Mouse (Mus musculus) hindbrain, embryonic 12.5 days (tissue): ENCODE results near the gene C2cd4c. TPM values are rescaled to one million over a fixed set of nuclear protein-coding genes. Genes with fewer than 3 reads are reported as not detected.

ENCODE experiments used
- ATAC-seq: fragments of 200-750 bp; cut with Nextera tagmentation; 2 replicates; pipeline ENCODE4 v1.8.0; 2017; ENCODE audit warnings: moderate TSS enrichment; ENCODE audit not compliant: low FRiP score
- H3K27ac ChIP-seq: fragments of 300-500 bp; sonication (generic); 2 replicates; pipeline ENCODE4 v1.5.1; 2016; ENCODE audit warnings: mild to moderate bottlenecking
- H3K27me3 ChIP-seq: fragments of 300-500 bp; sonication (generic); 2 replicates; pipeline ENCODE4 v1.6.1; 2016; ENCODE audit warnings: mild to moderate bottlenecking
- H3K36me3 ChIP-seq: fragments of 300-500 bp; sonication (generic); 2 replicates; pipeline ENCODE4 v1.6.1; 2016; ENCODE audit warnings: mild to moderate bottlenecking
- H3K4me1 ChIP-seq: fragments of 300-500 bp; sonication (generic); 2 replicates; pipeline ENCODE4 v1.6.1; 2016
- H3K4me2 ChIP-seq: fragments of 300-500 bp; sonication (generic); replicated peaks from 2 replicates; pipeline ENCODE4 v1.6.1; 2016; ENCODE audit warnings: mild to moderate bottlenecking
- H3K4me3 ChIP-seq: fragments of 300-500 bp; sonication (generic); 2 replicates; pipeline ENCODE4 v1.5.1; 2016; ENCODE audit warnings: mild to moderate bottlenecking
- H3K9ac ChIP-seq: fragments of 300-500 bp; sonication (generic); 2 replicates; pipeline ENCODE4 v1.6.1; 2016; ENCODE audit warnings: mild to moderate bottlenecking, moderate library complexity
- H3K9me3 ChIP-seq: fragments of 300-500 bp; sonication (generic); replicated peaks from 2 replicates; pipeline ENCODE4 v1.6.1; 2016; ENCODE audit warnings: mild to moderate bottlenecking
- WGBS: fragments of 180-500 bp; shearing (Covaris S2); methylation state at CpG from one replicate; pipeline ENCODE4 v1.1.7; 2016; 5-methylcytosine and 5-hydroxymethylcytosine counted together
- polyA plus RNA-seq: library from polyadenylated mRNA; unstranded; fragments of >200 nt; fragmentation: Nextera tagmentation; extraction: Ambion mirVana; gene quantifications from 2 replicates; pipeline ENCODE4 v1.2.1, GENCODE M21; 2016

C2cd4c gene
- polyA plus RNA-seq, 1 experiment from 2014 or later = 0.08 TPM

DNA sequence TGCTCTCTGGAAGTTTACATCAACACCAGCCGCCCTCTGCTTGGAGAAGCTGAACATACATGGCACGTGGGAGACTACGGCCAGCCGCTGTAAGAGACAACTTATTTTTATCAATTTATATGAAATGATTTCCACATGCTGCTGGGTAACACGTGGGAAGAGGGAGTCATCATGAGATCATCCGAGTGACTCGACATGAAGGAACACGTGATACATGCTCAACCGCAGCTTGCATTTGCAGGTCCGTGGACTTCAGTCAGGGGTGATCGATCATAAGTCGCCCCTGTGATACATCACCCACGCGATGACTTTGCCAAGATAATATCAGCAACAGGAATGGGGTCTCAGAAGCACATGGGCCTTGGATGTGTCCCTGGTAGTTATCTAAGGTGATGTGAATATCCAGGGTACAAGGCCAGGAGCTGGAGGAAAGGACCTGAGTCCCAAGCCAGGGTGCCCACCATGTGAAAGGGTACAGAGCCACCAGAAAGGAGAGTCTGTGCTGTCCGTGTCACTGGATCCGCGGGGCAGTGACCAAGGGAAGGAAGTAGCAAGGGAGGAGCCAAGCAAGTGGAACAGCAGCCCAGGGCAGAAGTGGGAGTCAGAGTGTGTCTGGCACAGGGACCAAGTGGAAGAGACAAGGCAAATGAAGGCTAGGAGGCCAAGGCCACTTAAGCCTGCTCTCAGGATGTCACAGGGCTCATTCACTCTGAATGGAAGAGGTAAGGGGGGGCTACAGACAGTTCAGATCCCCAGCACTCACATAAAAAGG, 19.4 kb upstream of the C2cd4c start:
- peak overlapping the region; percentile 14; the same call in 1 of the 2 replicates for H3K9ac ChIP-seq
- no peak overlapping the region for H3K27ac ChIP-seq
- no peak overlapping the region for H3K4me3 ChIP-seq
- H3K4me1 ChIP-seq = peaks cover 10% of the 10 kb centered on the region
- ATAC-seq = no peak
- H3K36me3 ChIP-seq = no peaks in the 10 kb centered on the region
- peaks cover 5% of the 10 kb centered on the region; the same call in 1 of the 2 replicates for H3K9me3 ChIP-seq
- H3K4me2 ChIP-seq = no peak overlapping the region
- 87% methylated on average over 17 of the region's 17 CpGs for WGBS
- H3K27me3 ChIP-seq = peaks cover 5% of the 10 kb centered on the region

DNA sequence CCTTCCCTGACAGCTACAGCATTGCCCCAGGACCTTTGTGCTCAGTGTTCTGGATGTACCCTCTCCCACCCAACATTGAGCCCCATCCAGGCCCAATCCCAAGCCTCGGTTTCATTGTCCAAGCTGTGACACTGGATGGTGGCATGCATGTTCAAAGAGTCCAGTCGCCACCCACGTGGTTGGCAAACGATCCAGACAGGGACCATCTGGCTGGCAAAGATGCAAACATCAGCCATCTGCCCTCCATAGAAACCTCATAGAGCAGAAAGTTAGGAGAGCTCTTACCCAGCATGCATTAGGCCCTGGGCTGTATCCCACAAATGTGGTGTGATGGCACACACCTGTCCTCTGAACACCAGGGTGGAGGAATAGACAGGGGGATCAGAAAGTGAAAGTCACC, 17.6 kb upstream of the C2cd4c start:
- peaks cover 6% of the 10 kb centered on the region; the same call in 1 of the 2 replicates for H3K36me3 ChIP-seq
- peaks cover 5% of the 10 kb centered on the region; the same call in 1 of the 2 replicates for H3K9me3 ChIP-seq
- H3K4me2 ChIP-seq = no peak overlapping the region
- 80% methylated on average over 4 of the region's 4 CpGs for WGBS
- no peak overlapping the region for H3K9ac ChIP-seq
- ATAC-seq = no peak
- H3K27ac ChIP-seq = no peak overlapping the region
- H3K4me1 ChIP-seq = 0 out of 2 replicates have a peak, but pooled peaks cover 1% of the 10 kb centered on the region
- no peaks in the 10 kb centered on the region for H3K27me3 ChIP-seq
- H3K4me3 ChIP-seq = no peak overlapping the region

DNA sequence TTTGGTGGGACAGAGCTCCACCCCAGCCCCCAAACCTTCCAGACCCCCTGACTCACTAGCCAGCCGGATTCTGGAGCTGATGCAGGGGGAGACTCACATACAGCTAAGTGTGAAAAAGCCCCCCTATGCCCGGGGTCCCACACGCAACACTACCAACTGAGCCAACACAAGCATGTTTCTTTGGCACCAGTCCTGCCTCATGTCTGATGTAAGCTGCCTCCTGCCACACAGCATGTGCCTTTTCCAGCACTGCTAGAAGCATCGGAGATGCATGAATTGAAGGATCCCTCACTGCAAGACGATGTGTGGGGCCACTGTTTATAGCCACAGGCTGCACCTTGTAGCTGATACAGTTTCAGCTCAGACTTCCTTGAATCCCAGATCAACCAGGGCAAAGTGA, 14.6 kb upstream of the C2cd4c start:
- Histone ChIP-seq H3K9ac (no peak overlapping the region), H3K9me3 (peaks cover 5% of the 10 kb centered on the region; the same call in 1 of the 2 replicates), H3K27me3 (no peaks in the 10 kb centered on the region), H3K36me3 (peaks cover 9% of the 10 kb centered on the region), H3K4me2 (no peak overlapping the region), H3K27ac (no peak overlapping the region), H3K4me3 (no peak overlapping the region), H3K4me1 (no peaks in the 10 kb centered on the region)
- no peak for ATAC-seq
- WGBS = 80% methylated on average over 5 of the region's 5 CpGs

DNA sequence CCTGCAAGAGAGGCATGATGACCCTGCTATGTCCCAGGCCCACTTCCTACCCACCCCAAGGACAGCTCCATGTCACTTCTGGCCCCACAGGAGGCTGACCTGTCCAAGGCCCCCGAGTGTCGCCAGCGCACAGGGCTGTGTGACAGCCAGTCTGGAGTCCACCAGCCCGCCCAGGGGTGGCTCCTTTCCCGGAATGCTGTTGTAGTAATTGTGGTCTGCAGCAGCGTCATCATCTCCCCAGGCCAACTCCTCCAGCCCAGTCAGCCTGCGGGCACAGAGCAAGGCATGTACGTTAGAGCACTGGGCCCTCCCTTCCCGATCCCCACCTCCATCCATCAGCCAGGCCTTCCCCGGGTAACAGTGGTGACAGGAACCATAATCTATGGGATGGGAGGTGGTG, 12.3 kb upstream of the C2cd4c start:
- Histone ChIP-seq H3K36me3 (peaks cover 14% of the 10 kb centered on the region), H3K27me3 (no peaks in the 10 kb centered on the region), H3K27ac (no peak overlapping the region), H3K9ac (0 out of 2 replicates have a peak overlapping the region, but pooled peaks have one; percentile 18), H3K9me3 (peaks cover 5% of the 10 kb centered on the region; the same call in 1 of the 2 replicates), H3K4me1 (no peaks in the 10 kb centered on the region), H3K4me2 (no peak overlapping the region), H3K4me3 (no peak overlapping the region)
- WGBS = 87% methylated on average over 10 of the region's 10 CpGs
- 0 out of 2 replicates have a peak, but pooled peaks have one; percentile 18 for ATAC-seq

- H3K9ac ChIP-seq = no peak overlapping the region
- H3K4me3 ChIP-seq = no peak overlapping the region
- no peaks in the 10 kb centered on the region for H3K27me3 ChIP-seq
- H3K4me1 ChIP-seq = no peaks in the 10 kb centered on the region
- peaks cover 14% of the 10 kb centered on the region for H3K36me3 ChIP-seq
- H3K27ac ChIP-seq = no peak overlapping the region
- no peak overlapping the region for H3K4me2 ChIP-seq
- WGBS = 80% methylated on average over 9 of the region's 9 CpGs
- peaks cover 2% of the 10 kb centered on the region; the same call in 1 of the 2 replicates for H3K9me3 ChIP-seq
- no peak for ATAC-seq
These were observed 11.6 kb upstream of the C2cd4c start for GRCm38 (mm10) chr10:79625398-79625797.

DNA sequence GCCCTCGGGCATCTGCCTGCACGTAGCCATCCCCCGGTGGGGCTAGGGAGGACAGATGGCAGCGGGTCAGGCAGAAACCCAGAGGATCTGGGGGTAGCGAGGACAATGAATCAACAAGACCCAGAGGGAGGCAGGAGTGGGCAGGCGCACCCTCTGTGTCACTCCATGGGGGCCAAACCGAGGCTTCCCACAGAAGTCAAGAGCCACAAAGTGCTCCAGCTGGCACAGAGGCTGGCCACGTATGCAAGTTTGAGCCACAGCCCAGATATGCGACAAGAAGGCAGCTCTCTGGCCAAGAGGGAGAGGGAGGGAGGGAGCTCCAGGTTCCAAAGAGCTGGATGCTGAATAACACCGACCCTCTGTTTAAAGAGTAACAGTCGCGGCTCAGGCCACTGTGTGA, 10.1 kb upstream of the C2cd4c start:
- 56% methylated on average over 12 of the region's 12 CpGs for WGBS
- no peaks in the 10 kb centered on the region for H3K27me3 ChIP-seq
- no peak overlapping the region for H3K4me3 ChIP-seq
- H3K4me1 ChIP-seq = 0 out of 2 replicates have a peak, but pooled peaks cover 2% of the 10 kb centered on the region
- peaks cover 20% of the 10 kb centered on the region for H3K36me3 ChIP-seq
- H3K9ac ChIP-seq = no peak overlapping the region
- H3K4me2 ChIP-seq = no peak overlapping the region
- H3K9me3 ChIP-seq = no peaks in the 10 kb centered on the region
- ATAC-seq = no peak
- H3K27ac ChIP-seq = no peak overlapping the region

DNA sequence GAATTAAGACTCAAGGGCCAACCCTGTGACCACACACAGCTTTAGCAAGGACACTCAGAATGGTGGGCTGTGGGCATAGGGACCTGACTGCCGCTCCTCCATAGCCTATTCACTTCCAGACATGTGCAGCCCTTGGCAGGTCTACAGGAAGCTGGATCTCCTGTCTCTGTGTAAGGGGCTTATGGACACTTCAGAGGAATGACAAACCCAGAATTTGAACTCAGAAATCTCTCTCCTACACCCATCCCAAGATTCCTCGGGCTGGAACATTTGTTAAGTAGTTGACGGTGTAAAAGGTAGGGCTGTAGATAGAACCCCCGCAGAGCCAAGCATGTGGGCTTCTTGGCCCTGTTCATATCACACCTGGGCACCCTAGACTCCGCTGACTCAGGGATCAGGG, 2.6 kb upstream of the C2cd4c start:
- no peak overlapping the region for H3K4me2 ChIP-seq
- peaks cover 28% of the 10 kb centered on the region for H3K27me3 ChIP-seq
- no peak overlapping the region for H3K4me3 ChIP-seq
- ATAC-seq = no peak
- H3K27ac ChIP-seq = no peak overlapping the region
- no peaks in the 10 kb centered on the region for H3K9me3 ChIP-seq
- peaks cover 29% of the 10 kb centered on the region for H3K4me1 ChIP-seq
- peaks cover 9% of the 10 kb centered on the region; the same call in 1 of the 2 replicates for H3K36me3 ChIP-seq
- WGBS = 90% methylated on average over 5 of the region's 5 CpGs
- no peak overlapping the region for H3K9ac ChIP-seq

DNA sequence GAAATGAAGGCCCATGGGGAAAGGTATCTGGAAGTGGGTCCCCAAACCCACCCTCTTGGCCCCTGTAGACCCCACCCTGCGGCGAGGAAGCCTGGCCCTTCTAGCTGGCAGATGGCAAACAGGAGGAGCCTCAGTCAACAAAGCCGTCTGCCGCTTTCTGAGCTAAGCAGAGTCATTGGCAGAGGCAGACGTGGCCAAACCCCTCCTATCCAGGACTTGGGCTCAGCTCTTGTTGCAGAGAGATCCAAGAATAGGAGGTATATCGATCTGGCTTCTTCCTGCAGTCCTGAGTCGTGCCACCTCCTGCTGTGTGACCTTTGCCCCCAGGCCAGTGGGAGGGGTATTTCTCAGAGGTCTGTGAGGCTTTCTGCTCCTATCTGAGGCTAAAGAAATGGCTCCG, 2.0 kb upstream of the C2cd4c start:
- H3K27ac ChIP-seq = no peak overlapping the region
- peaks cover 33% of the 10 kb centered on the region for H3K27me3 ChIP-seq
- H3K9ac ChIP-seq = no peak overlapping the region
- H3K9me3 ChIP-seq = no peaks in the 10 kb centered on the region
- no peak for ATAC-seq
- H3K4me2 ChIP-seq = no peak overlapping the region
- H3K4me3 ChIP-seq = no peak overlapping the region
- WGBS = 9% methylated on average over 8 of the region's 8 CpGs
- peaks cover 9% of the 10 kb centered on the region; the same call in 1 of the 2 replicates for H3K36me3 ChIP-seq
- H3K4me1 ChIP-seq = peaks cover 29% of the 10 kb centered on the region

DNA sequence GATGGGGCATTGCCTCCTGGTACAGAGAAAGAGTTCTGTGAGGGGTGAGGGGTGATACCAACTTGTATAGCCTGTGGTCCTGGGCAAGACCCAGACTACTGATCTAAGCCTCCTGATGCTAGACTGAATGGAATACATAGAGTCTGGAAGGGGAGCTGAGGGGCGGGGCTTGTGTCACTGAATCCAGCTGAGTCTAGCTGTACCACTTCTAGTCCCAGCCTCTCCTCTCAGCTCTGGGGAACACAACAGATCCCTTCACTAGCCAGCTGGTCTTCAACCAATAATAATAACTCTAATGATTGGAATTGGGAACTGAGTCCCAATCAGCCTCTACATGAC, 449 bp upstream of the C2cd4c start:
- H3K9ac ChIP-seq = no peak overlapping the region
- peak overlapping the region; percentile 59 for H3K4me3 ChIP-seq
- peak overlapping the region; percentile 99 for H3K4me2 ChIP-seq
- peaks cover 47% of the 10 kb centered on the region for H3K27me3 ChIP-seq
- peaks cover 28% of the 10 kb centered on the region for H3K4me1 ChIP-seq
- ATAC-seq = no peak; the same call in 1 of the 2 replicates
- H3K27ac ChIP-seq = no peak overlapping the region
- 71% methylated on average over 1 of the region's 1 CpGs for WGBS
- peaks cover 4% of the 10 kb centered on the region; the same call in 1 of the 2 replicates for H3K36me3 ChIP-seq
- H3K9me3 ChIP-seq = no peaks in the 10 kb centered on the region

DNA sequence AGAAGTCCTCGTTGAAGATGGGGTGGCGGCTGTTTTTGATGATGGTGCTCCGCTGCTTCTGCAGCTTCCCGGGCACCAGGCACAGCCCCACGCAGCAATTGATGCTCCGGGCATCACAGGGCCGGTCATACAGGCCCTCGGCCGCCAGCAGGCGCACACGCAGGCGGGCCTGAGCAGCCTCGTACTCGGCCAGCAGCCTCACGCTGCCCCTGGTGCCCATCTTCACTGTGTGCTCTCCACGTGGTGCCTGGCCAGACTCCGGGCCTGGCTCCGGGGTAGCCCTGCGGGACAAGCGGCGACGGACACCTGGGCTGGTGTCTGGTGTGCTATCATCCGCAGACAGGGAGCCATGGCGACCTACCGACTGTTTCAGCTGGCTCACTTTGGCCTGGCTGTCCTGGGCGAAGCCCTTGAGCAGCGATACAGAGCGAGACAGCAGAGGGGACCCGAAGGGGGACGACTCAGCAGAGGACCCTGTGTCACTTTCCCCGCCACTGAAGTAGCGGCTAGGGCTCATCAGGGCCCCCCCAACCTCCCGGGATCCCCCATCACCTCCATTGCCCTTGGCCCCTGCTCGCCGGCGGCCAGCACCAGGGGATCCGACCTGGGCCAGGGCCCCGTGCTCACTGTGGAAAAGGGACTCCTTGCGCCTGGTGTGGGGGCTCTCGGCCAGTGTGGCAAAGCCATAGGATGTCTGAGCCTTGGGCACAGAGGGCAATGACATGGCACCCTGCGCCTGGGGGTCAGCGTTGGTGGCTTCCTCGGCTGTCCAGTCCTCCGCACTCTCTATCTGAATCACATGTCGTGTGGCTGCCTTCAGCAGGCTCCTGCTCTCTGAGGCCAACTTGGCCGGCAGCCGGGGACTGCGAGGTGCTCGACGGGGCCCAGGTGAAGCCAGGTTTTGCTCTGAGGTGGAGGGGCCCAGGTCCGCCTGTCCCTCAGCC, 1.4 kb downstream of the C2cd4c start:
- peak; percentile 18; the same call in 1 of the 2 replicates for ATAC-seq
- Histone ChIP-seq H3K27me3 (peaks cover 47% of the 10 kb centered on the region), H3K4me1 (peaks cover 28% of the 10 kb centered on the region), H3K4me2 (peak overlapping the region; percentile 99), H3K36me3 (no peaks in the 10 kb centered on the region), H3K4me3 (peak overlapping the region; percentile 17), H3K9me3 (no peaks in the 10 kb centered on the region), H3K27ac (no peak overlapping the region), H3K9ac (peak overlapping the region; percentile 39)
- 10% methylated on average over 51 of the region's 51 CpGs for WGBS

- WGBS = 30% methylated on average over 5 of the region's 5 CpGs
- Histone ChIP-seq H3K9ac (no peak overlapping the region), H3K9me3 (no peaks in the 10 kb centered on the region), H3K27ac (no peak overlapping the region), H3K27me3 (peaks cover 50% of the 10 kb centered on the region), H3K36me3 (no peaks in the 10 kb centered on the region), H3K4me1 (peaks cover 30% of the 10 kb centered on the region), H3K4me2 (no peak overlapping the region), H3K4me3 (no peak overlapping the region)
- no peak for ATAC-seq
These were observed 2.5 kb downstream of the C2cd4c start for GRCm38 (mm10) chr10:79611296-79611695.

- no peak for ATAC-seq
- H3K27ac ChIP-seq = no peak overlapping the region
- whole genome bisulfite sequencing = 75% methylated on average over 3 of the region's 3 CpGs
- H3K4me3 ChIP-seq = no peak overlapping the region
- peaks cover 26% of the 10 kb centered on the region for H3K4me1 ChIP-seq
- no peak overlapping the region for H3K4me2 ChIP-seq
- no peaks in the 10 kb centered on the region for H3K9me3 ChIP-seq
- H3K27me3 ChIP-seq = peaks cover 50% of the 10 kb centered on the region
- H3K9ac ChIP-seq = no peak overlapping the region
- H3K36me3 ChIP-seq = no peaks in the 10 kb centered on the region
These were observed 4.5 kb downstream of the C2cd4c start for GRCm38 (mm10) chr10:79609276-79609675.
